Mouse (Mus musculus) liver, embryonic 16.5 days (tissue): Measurements from ENCODE around the gene Nptxr. TPM values are rescaled to one million over a fixed set of nuclear protein-coding genes. Genes with fewer than 3 reads are reported as not detected.

Experiments
- polyA plus RNA-seq: library from polyadenylated mRNA; unstranded; fragments of >200 nt; fragmentation: Nextera tagmentation; extraction: Ambion mirVana; gene quantifications from 2 replicates; pipeline ENCODE4 v1.2.1, GENCODE M21; 2015

Gene Nptxr
- polyA plus RNA-seq, 1 experiment from 2014 or later: 0.14 TPM

Other genes with a start within 250 kb of the Nptxr start
- gene Dmc1, start 199.7 kb downstream of the Nptxr start, polyA plus RNA-seq: 0.25 and 0.26 TPM in 2 replicates
- 0.14 and 0.15 TPM in 2 replicates for gene Fam227a, start 145.8 kb downstream of the Nptxr start, polyA plus RNA-seq
- gene Cby1, start 145.6 kb downstream of the Nptxr start, polyA plus RNA-seq: 10.2 and 11.8 TPM in 2 replicates
- gene Tomm22, start 133.9 kb downstream of the Nptxr start, polyA plus RNA-seq: 116 and 125 TPM in 2 replicates
- gene Josd1, start 116.8 kb downstream of the Nptxr start, polyA plus RNA-seq: 19.2 and 21.6 TPM in 2 replicates
- 26.2 and 28.5 TPM in 2 replicates for gene Gtpbp1, start 113.9 kb downstream of the Nptxr start, polyA plus RNA-seq
- 3.0 and 3.1 TPM in 2 replicates for gene Sun2, start 62.2 kb downstream of the Nptxr start, polyA plus RNA-seq
- 7.2 and 8.3 TPM in 2 replicates for gene Dnal4, start 26.9 kb downstream of the Nptxr start, polyA plus RNA-seq
- not detected in 2 replicates for gene Npcd, start 29.5 kb upstream of the Nptxr start, polyA plus RNA-seq
- gene Cbx6, start 29.9 kb upstream of the Nptxr start, polyA plus RNA-seq: 5.8 and 6.3 TPM in 2 replicates
- gene Apobec3, start 86.9 kb upstream of the Nptxr start, polyA plus RNA-seq: 33.1 and 35.2 TPM in 2 replicates
- gene Cbx7, start 166.4 kb upstream of the Nptxr start, polyA plus RNA-seq: 1.2 TPM in 2 replicates
- 0.40 and 0.47 TPM in 2 replicates for gene Pdgfb, start 210.2 kb upstream of the Nptxr start, polyA plus RNA-seq